Comparison of ENCODE assay signal across 24 mouse cellular contexts in genomic region chr11:34814319-34814718, GRCm38 (mm10). TPM values are rescaled to one million over a fixed set of nuclear protein-coding genes. Genes with fewer than 3 reads are reported as not detected.
"Had no signal": no experiment of that assay in that cellular context is flagged by ENCODE, and none has a peak within 500 bp of the region (broad histone marks: within the 10 kb centered on the region; RNA-seq: fewer than 3 reads in every experiment).

No protein-coding gene starts in this region.

- H3K27me3 ChIP-seq: heart, embryonic 13.5 days; heart, embryonic 15.5 days; hindbrain, embryonic 13.5 days; intestine, embryonic 15.5 days; limb, embryonic 13.5 days; limb, embryonic 15.5 days; liver, embryonic 12.5 days had no signal

- H3K9ac ChIP-seq: heart, embryonic 13.5 days; heart, embryonic 15.5 days; hindbrain, embryonic 13.5 days; intestine, embryonic 15.5 days; limb, embryonic 13.5 days; limb, embryonic 15.5 days; liver, embryonic 12.5 days; liver, embryonic 14.5 days had no signal

- ATAC-seq: hindbrain, postnatal 0 days; intestine, embryonic 15.5 days; intestine, postnatal 0 days; liver, embryonic 12.5 days had no signal

- H3K27ac ChIP-seq: heart, adult 2 months; heart, embryonic 13.5 days; heart, embryonic 15.5 days; hindbrain, embryonic 13.5 days; hindbrain, postnatal 0 days; intestine, embryonic 15.5 days; layer of hippocampus, adult 2 months; limb, embryonic 13.5 days; limb, embryonic 15.5 days; liver, embryonic 12.5 days; liver, embryonic 14.5 days had no signal

- DNase-seq: gastrocnemius, postnatal 14 days; gastrocnemius, postnatal 36 days; heart, adult 11 months; heart, adult 2 months; heart, postnatal 36 days; kidney, adult 18-20 months; kidney, adult 8-10 months; kidney, postnatal 10 days; kidney, postnatal 4 days; layer of hippocampus, postnatal 36 days; left cerebral cortex, postnatal 4 days had no signal

- H3K4me2 ChIP-seq: heart, embryonic 11.5 days; heart, embryonic 13.5 days; heart, embryonic 15.5 days; hindbrain, embryonic 13.5 days; intestine, embryonic 15.5 days; limb, embryonic 13.5 days; limb, embryonic 15.5 days; liver, embryonic 12.5 days had no signal

- H3K4me3 ChIP-seq: heart, adult 2 months; heart, embryonic 13.5 days; heart, embryonic 15.5 days; hindbrain, embryonic 13.5 days; intestine, embryonic 15.5 days; layer of hippocampus, adult 2 months; limb, embryonic 13.5 days; limb, embryonic 15.5 days; liver, embryonic 12.5 days had no signal

- H3K9me3 ChIP-seq: heart, embryonic 13.5 days; heart, embryonic 15.5 days; hindbrain, embryonic 13.5 days; intestine, embryonic 15.5 days; limb, embryonic 13.5 days; limb, embryonic 15.5 days; liver, embryonic 12.5 days had no signal

- H3K4me1 ChIP-seq: heart, embryonic 13.5 days; heart, embryonic 15.5 days; hindbrain, embryonic 13.5 days; intestine, embryonic 15.5 days; limb, embryonic 13.5 days; limb, embryonic 15.5 days; liver, embryonic 12.5 days had no signal

RNA-seq across cellular contexts. Expression of gene Spdl1, which starts 19.1 kb away (rescaled TPM):
- total RNA-seq: gastrocnemius, adult 18-20 months had no signal
